Mouse (Mus musculus) liver, embryonic 14.5 days (tissue): ENCODE data around the gene Pigb.

Source experiments
- CTCF ChIP-seq: IDR thresholded peaks from 2 replicates; pipeline ENCODE4 v1.5.1; 2016; ENCODE audit warnings: antibody characterized with exemption, low read depth, control low read depth
- EP300 ChIP-seq: IDR thresholded peaks from 2 replicates; pipeline ENCODE4 v1.6.1; 2016; ENCODE audit warnings: antibody characterized with exemption, low read depth

GRCm38 (mm10) chr9:73033406-73033805 lies 6.8 kb downstream of the Pigb start:
- TF ChIP-seq EP300 (no peak), CTCF (peak; percentile 30)
